Mouse (Mus musculus) kidney, embryonic 14.5 days (tissue): Measurements from ENCODE around the gene Cntnap2. TPM values are rescaled to one million over a fixed set of nuclear protein-coding genes. Genes with fewer than 3 reads are reported as not detected.

Source experiments
- ATAC-seq: fragments of 200-750 bp; cut with Nextera tagmentation; 2 replicates; pipeline ENCODE4 v1.8.0; 2017; ENCODE audit warnings: moderate number of reproducible peaks, mild to moderate bottlenecking, moderate TSS enrichment, moderate library complexity; ENCODE audit not compliant: low FRiP score, low TSS enrichment
- H3K27ac ChIP-seq: fragments of 300-500 bp; sonication (generic); 2 replicates; pipeline ENCODE4 v1.5.1; 2014; ENCODE audit warnings: low read depth, mild to moderate bottlenecking, low read length, moderate library complexity, mixed read lengths
- H3K27me3 ChIP-seq: fragments of 300-500 bp; sonication (generic); 2 replicates; pipeline ENCODE4 v1.6.1; 2014; ENCODE audit warnings: mild to moderate bottlenecking, low read length; ENCODE audit not compliant: control insufficient read depth, insufficient read depth
- H3K36me3 ChIP-seq: fragments of 300-500 bp; sonication (generic); 2 replicates; pipeline ENCODE4 v1.6.1; 2014; ENCODE audit warnings: low read length, mixed read lengths; ENCODE audit not compliant: control insufficient read depth, insufficient read depth
- H3K4me1 ChIP-seq: fragments of 300-500 bp; sonication (generic); 2 replicates; pipeline ENCODE4 v1.6.1; 2014; ENCODE audit warnings: low read length, mixed read lengths; ENCODE audit not compliant: control insufficient read depth, insufficient read depth
- H3K4me2 ChIP-seq: fragments of 300-500 bp; sonication (generic); replicated peaks from 2 replicates; pipeline ENCODE4 v1.6.1; 2014; ENCODE audit warnings: low read depth, mild to moderate bottlenecking, low read length
- H3K4me3 ChIP-seq: fragments of 300-500 bp; sonication (generic); 2 replicates; pipeline ENCODE4 v1.5.1; 2014; ENCODE audit warnings: mild to moderate bottlenecking, low read length
- H3K9ac ChIP-seq: fragments of 300-500 bp; sonication (generic); 2 replicates; pipeline ENCODE4 v1.6.1; 2014; ENCODE audit warnings: low read depth, mild to moderate bottlenecking, low read length, moderate library complexity
- H3K9me3 ChIP-seq: fragments of 300-500 bp; sonication (generic); 2 replicates; pipeline ENCODE4 v1.6.1; 2016; ENCODE audit warnings: low read length; ENCODE audit not compliant: control insufficient read depth
- WGBS: fragments of 180-500 bp; shearing (Covaris S2); extraction: QIAGEN DNeasy Blood & Tissue Kit; methylation state at CpG from one replicate; pipeline ENCODE4 v1.1.7; 2014; 5-methylcytosine and 5-hydroxymethylcytosine counted together
- polyA plus RNA-seq: library from polyadenylated mRNA; unstranded; fragments of >200 nt; fragmentation: Nextera tagmentation; extraction: Ambion mirVana; gene quantifications from 2 replicates; pipeline ENCODE4 v1.2.1, GENCODE M21; 2014

Gene Cntnap2
- polyA plus RNA-seq, 1 experiment from 2014 or later, result 1.9 TPM

DNA sequence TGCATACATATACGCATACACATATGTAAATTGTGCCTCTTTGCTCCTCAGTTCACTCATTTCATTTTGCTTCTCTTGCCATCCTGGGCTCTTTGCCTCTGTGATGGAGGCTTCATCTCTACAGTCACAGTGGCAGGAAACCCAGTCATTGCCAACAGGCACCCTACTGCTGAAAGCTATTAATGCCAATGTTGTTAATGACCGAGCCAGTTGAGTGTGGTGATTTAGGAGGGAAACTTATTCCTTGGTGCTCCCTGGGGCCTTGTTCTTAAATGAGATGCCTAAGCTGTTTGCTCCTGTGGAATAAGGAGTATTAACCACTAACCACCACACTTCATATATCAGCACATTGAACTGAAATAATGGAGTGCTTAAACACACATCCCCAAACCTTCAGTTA, 1640.2 kb downstream of the Cntnap2 start:
- WGBS, result 65% methylated on average over 2 of the region's 2 CpGs
- Histone ChIP-seq H3K9me3 (no peaks in the 10 kb centered on the region), H3K4me3 (no peak overlapping the region), H3K36me3 (no peaks in the 10 kb centered on the region), H3K4me1 (no peaks in the 10 kb centered on the region), H3K27ac (no peak overlapping the region), H3K4me2 (no peak overlapping the region), H3K27me3 (no peaks in the 10 kb centered on the region), H3K9ac (no peak overlapping the region)
- ATAC-seq, result no peak

DNA sequence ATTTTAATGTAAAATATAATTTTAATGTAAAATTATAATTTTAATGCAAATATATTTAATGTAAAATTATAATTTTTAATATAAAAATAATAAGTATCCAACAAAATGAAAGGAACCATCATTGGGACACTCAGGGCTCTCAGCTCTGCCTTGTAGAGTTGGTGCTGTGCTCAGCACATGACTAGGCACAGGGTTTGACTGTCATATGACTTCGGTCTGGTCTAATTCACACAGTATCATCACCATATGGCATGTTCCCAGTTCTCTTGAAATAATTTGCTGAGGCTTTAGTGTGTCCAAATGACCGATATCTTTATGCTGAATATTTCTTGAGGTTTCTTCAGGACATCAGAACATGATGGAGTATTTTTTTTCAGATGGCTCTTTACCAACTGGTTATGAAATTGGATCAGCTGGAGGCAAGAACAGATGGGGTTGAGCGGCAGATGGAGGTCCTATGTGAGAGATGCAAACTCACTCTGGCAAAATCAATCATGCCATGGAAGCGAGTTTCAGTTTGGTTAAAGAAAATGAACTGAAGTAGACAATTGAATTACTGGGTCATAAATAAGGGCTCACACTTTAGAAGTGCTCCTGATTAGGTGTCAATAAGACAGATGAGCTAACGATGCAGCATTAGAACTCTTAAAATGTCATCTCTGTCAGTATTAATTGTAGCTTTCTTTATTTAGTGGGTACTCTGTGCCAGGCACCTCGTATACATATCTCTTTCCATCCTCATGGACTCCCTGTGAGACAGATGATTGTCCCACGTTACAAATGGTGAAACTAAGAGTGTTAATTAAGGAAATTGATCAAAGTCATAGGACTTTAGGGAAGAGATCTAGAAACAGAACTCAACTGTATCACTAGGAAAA, 1645.4 kb downstream of the Cntnap2 start:
- H3K27me3 ChIP-seq, result no peaks in the 10 kb centered on the region
- H3K4me3 ChIP-seq, result no peak overlapping the region
- no peak for ATAC-seq
- H3K4me2 ChIP-seq, result no peak overlapping the region
- H3K36me3 ChIP-seq, result no peaks in the 10 kb centered on the region
- H3K27ac ChIP-seq, result no peak overlapping the region
- H3K9me3 ChIP-seq, result no peaks in the 10 kb centered on the region
- 67% methylated on average over 7 of the region's 7 CpGs for WGBS
- H3K4me1 ChIP-seq, result no peaks in the 10 kb centered on the region
- no peak overlapping the region for H3K9ac ChIP-seq

GRCm38 (mm10) chr6:46705926-46706325, 1646.8 kb downstream of the Cntnap2 start:
- Histone ChIP-seq H3K27ac (no peak overlapping the region), H3K36me3 (no peaks in the 10 kb centered on the region), H3K4me2 (no peak overlapping the region), H3K9me3 (no peaks in the 10 kb centered on the region), H3K4me1 (no peaks in the 10 kb centered on the region), H3K9ac (no peak overlapping the region), H3K27me3 (no peaks in the 10 kb centered on the region), H3K4me3 (no peak overlapping the region)
- WGBS, result 81% methylated on average over 3 of the region's 3 CpGs
- ATAC-seq, result no peak

DNA sequence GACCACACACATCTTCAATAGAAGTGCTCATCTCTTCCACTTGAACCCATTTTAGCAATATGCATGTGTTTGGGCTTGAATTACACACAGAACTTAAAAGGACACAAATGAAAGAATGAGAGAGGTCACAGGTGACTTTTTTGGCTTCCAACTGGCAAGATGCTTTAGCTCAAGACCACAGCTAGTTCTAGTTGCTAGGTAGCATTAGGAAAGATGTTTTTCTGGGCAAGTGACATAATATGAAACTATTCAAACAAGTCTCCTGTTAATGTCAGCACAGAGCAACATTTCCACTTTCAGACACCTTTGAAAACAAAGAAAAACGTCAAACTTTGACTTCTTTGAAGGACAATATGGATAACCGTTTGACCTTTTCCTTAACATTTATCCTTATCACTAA, 1657.4 kb downstream of the Cntnap2 start:
- Histone ChIP-seq H3K27me3 (no peaks in the 10 kb centered on the region), H3K4me3 (no peak overlapping the region), H3K4me1 (no peaks in the 10 kb centered on the region), H3K27ac (no peak overlapping the region), H3K36me3 (no peaks in the 10 kb centered on the region), H3K4me2 (no peak overlapping the region), H3K9me3 (no peaks in the 10 kb centered on the region), H3K9ac (no peak overlapping the region)
- WGBS, result 80% methylated on average over 2 of the region's 2 CpGs
- no peak for ATAC-seq

DNA sequence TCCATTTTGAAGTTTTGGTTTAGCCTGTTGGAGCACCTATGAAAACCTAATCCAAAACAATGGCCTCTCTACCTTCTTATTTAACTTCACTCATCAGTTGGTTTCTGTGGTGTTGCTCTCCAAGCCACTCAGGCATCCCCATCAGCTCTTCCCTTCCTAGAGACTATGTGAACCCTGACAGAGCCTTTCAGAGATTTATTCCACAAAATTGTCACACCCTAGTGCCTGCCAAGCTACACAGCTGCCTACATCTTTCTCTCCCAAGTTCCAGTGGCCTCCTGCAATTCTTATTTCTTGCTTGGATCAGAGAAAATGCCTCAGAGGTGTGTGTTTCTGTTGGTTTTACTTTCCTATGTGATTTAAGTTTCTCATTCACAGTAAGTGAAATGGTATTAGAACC, 1674.6 kb downstream of the Cntnap2 start:
- H3K36me3 ChIP-seq, result no peaks in the 10 kb centered on the region
- ATAC-seq, result no peak
- H3K9ac ChIP-seq, result no peak overlapping the region
- no peaks in the 10 kb centered on the region for H3K9me3 ChIP-seq
- H3K4me2 ChIP-seq, result no peak overlapping the region
- H3K27me3 ChIP-seq, result no peaks in the 10 kb centered on the region
- H3K27ac ChIP-seq, result no peak overlapping the region
- no peaks in the 10 kb centered on the region for H3K4me1 ChIP-seq
- H3K4me3 ChIP-seq, result no peak overlapping the region

DNA sequence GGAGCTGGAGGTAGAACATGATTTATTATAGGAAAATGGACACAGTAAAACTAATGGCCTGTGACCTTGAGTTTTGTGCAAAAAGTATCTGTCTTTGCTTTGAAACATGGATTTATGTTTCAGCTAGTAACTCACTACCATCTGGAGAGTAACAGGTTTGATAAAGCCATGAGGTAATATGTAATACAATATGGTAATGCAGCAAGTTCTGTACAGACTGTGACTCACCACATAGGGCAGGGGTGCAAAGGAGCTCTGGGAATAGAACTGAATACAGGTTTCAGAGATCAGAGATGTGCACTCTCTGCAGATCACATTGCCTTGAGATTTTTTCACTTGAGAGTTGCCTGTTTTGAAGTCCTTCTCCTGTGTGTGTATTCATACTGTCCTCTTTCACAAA, 1689.3 kb downstream of the Cntnap2 start:
- peak; percentile 83 for ATAC-seq
- Histone ChIP-seq H3K4me3 (no peak overlapping the region), H3K27ac (no peak overlapping the region)

DNA sequence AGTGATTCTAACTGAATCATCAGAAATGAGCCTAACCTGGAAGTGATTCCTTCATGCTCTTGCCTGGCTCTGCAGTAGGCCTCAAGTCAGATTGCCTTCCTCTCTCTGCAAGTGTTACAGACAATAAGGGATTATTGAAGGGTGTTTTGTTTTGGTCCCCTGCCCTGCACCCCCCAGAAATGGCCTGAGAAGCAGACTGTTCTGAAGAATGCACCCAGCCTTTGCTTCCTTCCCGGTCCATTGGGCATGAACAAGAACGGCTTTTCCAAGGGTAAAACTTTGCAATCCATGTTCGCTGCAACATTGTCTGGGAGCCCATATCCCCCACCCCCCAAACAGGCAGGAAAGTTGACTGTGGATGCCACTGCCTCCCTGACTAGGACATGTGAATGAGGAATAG, 1704.3 kb downstream of the Cntnap2 start:
- Histone ChIP-seq H3K4me1 (no peaks in the 10 kb centered on the region), H3K27me3 (no peaks in the 10 kb centered on the region), H3K9ac (no peak overlapping the region), H3K4me2 (no peak overlapping the region), H3K4me3 (no peak overlapping the region), H3K36me3 (no peaks in the 10 kb centered on the region), H3K9me3 (no peaks in the 10 kb centered on the region), H3K27ac (no peak overlapping the region)
- WGBS, result 70% methylated on average over 3 of the region's 3 CpGs
- ATAC-seq, result 0 out of 2 replicates have a peak, but pooled peaks have one; percentile 16

More for the DNA sequence above, 1689.3 kb downstream of the Cntnap2 start:
- Histone ChIP-seq H3K27me3 (no peaks in the 10 kb centered on the region), H3K9me3 (no peaks in the 10 kb centered on the region), H3K4me2 (no peak overlapping the region), H3K36me3 (no peaks in the 10 kb centered on the region), H3K9ac (no peak overlapping the region), H3K4me1 (no peaks in the 10 kb centered on the region)

DNA sequence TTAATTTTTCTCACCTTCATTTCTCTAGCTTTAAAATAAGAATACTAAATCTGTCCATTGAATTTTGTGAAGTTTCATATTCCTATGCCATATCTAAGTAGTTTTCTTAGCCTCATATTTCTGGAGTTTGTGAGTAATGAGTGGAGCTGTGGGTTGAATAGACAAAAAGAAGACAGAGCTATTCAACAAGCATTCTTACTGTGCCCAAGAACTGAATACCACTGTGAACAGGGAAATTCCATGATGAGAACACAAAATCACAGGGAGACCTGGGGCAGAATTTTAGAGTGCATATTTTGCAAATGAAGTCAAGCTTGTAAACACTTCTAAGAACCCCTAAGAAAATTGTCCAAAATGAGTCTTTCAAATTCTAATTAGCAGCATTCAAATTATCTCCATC, 1715.4 kb downstream of the Cntnap2 start:
- H3K27ac ChIP-seq, result no peak overlapping the region
- H3K9me3 ChIP-seq, result no peaks in the 10 kb centered on the region
- no peaks in the 10 kb centered on the region for H3K4me1 ChIP-seq
- no peak overlapping the region for H3K4me3 ChIP-seq
- H3K36me3 ChIP-seq, result no peaks in the 10 kb centered on the region
- H3K27me3 ChIP-seq, result no peaks in the 10 kb centered on the region
- ATAC-seq, result no peak
- H3K4me2 ChIP-seq, result no peak overlapping the region
- H3K9ac ChIP-seq, result no peak overlapping the region

DNA sequence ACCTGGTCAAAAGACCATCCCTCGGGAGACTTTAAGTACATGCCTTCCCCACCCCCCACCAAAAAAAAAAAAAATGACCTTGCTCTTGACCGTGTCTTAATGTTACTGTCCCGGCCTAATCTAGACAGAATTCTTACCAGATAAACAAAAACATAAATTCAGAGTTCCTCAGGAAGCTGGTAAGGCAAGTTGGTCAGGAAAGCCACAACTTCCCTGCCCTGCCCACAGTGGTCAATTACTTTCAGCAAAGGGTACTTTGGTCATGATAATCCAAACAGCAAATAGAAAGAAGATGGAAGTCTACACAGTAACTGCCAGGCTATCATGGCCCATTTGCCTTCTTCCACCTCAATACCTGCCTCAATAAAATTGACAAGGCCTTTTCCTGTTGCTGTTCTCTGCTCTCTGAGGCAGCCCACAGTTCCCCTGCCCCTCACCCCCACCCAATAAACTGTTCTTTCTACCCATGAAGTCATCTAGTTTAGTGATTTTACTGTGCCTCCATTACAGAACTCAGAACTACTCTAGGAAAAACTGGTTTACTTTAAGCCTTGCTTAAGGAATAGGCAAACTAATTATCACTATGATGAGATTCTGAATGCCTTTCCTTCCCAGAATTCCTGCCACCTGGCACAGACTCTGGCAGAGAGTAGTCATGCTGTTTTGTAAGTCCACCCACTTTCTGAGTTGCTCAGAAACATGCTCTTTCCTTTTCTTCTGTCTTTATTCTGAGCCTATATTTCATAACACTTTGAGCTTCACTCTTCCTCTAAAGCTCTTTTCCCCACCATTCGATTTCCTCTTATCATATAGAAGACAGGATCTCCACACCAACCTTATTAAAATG, 1743.3 kb downstream of the Cntnap2 start:
- WGBS, result 72% methylated on average over 4 of the region's 4 CpGs
- Histone ChIP-seq H3K4me2 (no peak overlapping the region), H3K9ac (no peak overlapping the region), H3K4me1 (no peaks in the 10 kb centered on the region), H3K27me3 (no peaks in the 10 kb centered on the region), H3K27ac (no peak overlapping the region), H3K9me3 (no peaks in the 10 kb centered on the region; the same call in 1 of the 2 replicates), H3K36me3 (no peaks in the 10 kb centered on the region), H3K4me3 (no peak overlapping the region)
- no peak for ATAC-seq
